ENCODE assay signal across 8 mouse cellular contexts in genomic region chr10:128922822-128923012, GRCm38 (mm10). TPM values are rescaled to one million over a fixed set of nuclear protein-coding genes. Genes with fewer than 3 reads are reported as not detected.
DNase-seq lines count a peak whose midpoint lies in the region; ATAC-seq and TF ChIP-seq lines count a peak whose summit lies in the region.

TSS of gene Rdh5 (minus strand) at chr10:128922888.

- H3K36me3 ChIP-seq in kidney, postnatal 0 days (ENCODE audit: insufficient read depth, low read length), result 0 out of 2 replicates have a peak, but pooled peaks cover under 1% of the 10 kb centered on the region
- H3K36me3 ChIP-seq in hindbrain, embryonic 14.5 days (replicated peaks; ENCODE audit: control insufficient read depth, insufficient read depth), result no peaks in the 10 kb centered on the region
- H3K36me3 ChIP-seq in midbrain, embryonic 16.5 days (ENCODE audit: control insufficient read depth, insufficient read depth, low read length), result no peaks in the 10 kb centered on the region

- H3K27me3 ChIP-seq in kidney, postnatal 0 days (ENCODE audit: insufficient read depth, low read length), result no peaks in the 10 kb centered on the region
- H3K27me3 ChIP-seq in hindbrain, embryonic 14.5 days (ENCODE audit: control insufficient read depth, insufficient read depth, low read length), result peaks cover 3% of the 10 kb centered on the region; the same call in 1 of the 2 replicates
- H3K27me3 ChIP-seq in midbrain, embryonic 16.5 days (ENCODE audit: control insufficient read depth, insufficient read depth, low read depth, low read length), result no peaks in the 10 kb centered on the region

- H3K4me3 ChIP-seq in kidney, postnatal 0 days (replicated peaks; ENCODE audit: low read depth, low read length), result peak within 1 kb of the TSS; percentile 65
- peak within 1 kb of the TSS; percentile 88 for H3K4me3 ChIP-seq in bone marrow macrophage, adult 2 months (ENCODE audit: insufficient read depth, low read length)
- peak within 1 kb of the TSS; percentile 51 for H3K4me3 ChIP-seq in hindbrain, embryonic 14.5 days (replicated peaks; ENCODE audit: low read length)
- H3K4me3 ChIP-seq in midbrain, embryonic 16.5 days (ENCODE audit: low read depth, low read length), result peak within 1 kb of the TSS; percentile 86

- no peak for ATAC-seq in kidney, postnatal 0 days (replicated peaks; ENCODE audit: low FRiP score, low read depth)
- no peak for ATAC-seq in hindbrain, embryonic 14.5 days (ENCODE audit: low FRiP score)
- ATAC-seq in midbrain, embryonic 16.5 days, result no peak
- ATAC-seq in granulocyte monocyte progenitor cell, adult 5-6 weeks (replicated peaks; ENCODE audit: poor library complexity, severe bottlenecking), result no peak

- no peak for TF ChIP-seq CTCF in kidney, postnatal 0 days (IDR thresholded peaks at IDR 0.05; ENCODE audit: low read depth)
- no peak for TF ChIP-seq CTCF in bone marrow macrophage, adult 2 months (IDR thresholded peaks at IDR 0.05; ENCODE audit: low read depth, low read length)

- H3K9ac ChIP-seq in kidney, postnatal 0 days (ENCODE audit: low read depth, low read length), result peak within 1 kb of the TSS; percentile 75
- H3K9ac ChIP-seq in hindbrain, embryonic 14.5 days, result peak within 1 kb of the TSS; percentile 66
- peak within 1 kb of the TSS; percentile 85 for H3K9ac ChIP-seq in midbrain, embryonic 16.5 days (ENCODE audit: low read depth, low read length)

- WGBS in kidney, postnatal 0 days, result 16% methylated on average over 1 of the region's 1 CpGs
- 4% methylated on average over 1 of the region's 1 CpGs for WGBS in hindbrain, embryonic 14.5 days
- 8% methylated on average over 1 of the region's 1 CpGs for WGBS in midbrain, embryonic 16.5 days

- H3K27ac ChIP-seq in kidney, postnatal 0 days, result peak within 1 kb of the TSS; percentile 95
- peak within 1 kb of the TSS; percentile 96 for H3K27ac ChIP-seq in bone marrow macrophage, adult 2 months (ENCODE audit: insufficient read depth, low read depth, low read length)
- peak within 1 kb of the TSS; percentile 83 for H3K27ac ChIP-seq in hindbrain, embryonic 14.5 days
- H3K27ac ChIP-seq in midbrain, embryonic 16.5 days (ENCODE audit: low read length), result peak within 1 kb of the TSS; percentile 97

- H3K9me3 ChIP-seq in kidney, postnatal 0 days (replicated peaks; ENCODE audit: low read length), result no peaks in the 10 kb centered on the region
- no peaks in the 10 kb centered on the region for H3K9me3 ChIP-seq in hindbrain, embryonic 14.5 days (ENCODE audit: control insufficient read depth, low read length)
- H3K9me3 ChIP-seq in midbrain, embryonic 16.5 days (replicated peaks; ENCODE audit: control insufficient read depth, low read length, poor library complexity, severe bottlenecking), result no peaks in the 10 kb centered on the region

- TF ChIP-seq POLR2A in bone marrow macrophage, adult 2 months (IDR thresholded peaks at IDR 0.05; ENCODE audit: borderline replicate concordance, low read depth, low read length), result no peak

- peaks cover 31% of the 10 kb centered on the region for H3K4me1 ChIP-seq in kidney, postnatal 0 days (replicated peaks; ENCODE audit: insufficient read depth, low read length)
- peaks cover 17% of the 10 kb centered on the region for H3K4me1 ChIP-seq in bone marrow macrophage, adult 2 months (ENCODE audit: control insufficient read depth, insufficient read depth, low read length)
- peaks cover 33% of the 10 kb centered on the region for H3K4me1 ChIP-seq in hindbrain, embryonic 14.5 days (replicated peaks; ENCODE audit: control insufficient read depth, insufficient read depth, low read length)
- H3K4me1 ChIP-seq in midbrain, embryonic 16.5 days (ENCODE audit: control insufficient read depth, insufficient read depth, low read length), result peaks cover 18% of the 10 kb centered on the region

- DNase-seq in kidney, postnatal 0 days (ENCODE audit: low spot score), result no peak
- no peak for DNase-seq in kidney, postnatal 36 days
- no peak for DNase-seq in hindbrain, embryonic 14.5 days (ENCODE audit: low spot score)
- DNase-seq in T-cell, adult 2 months (ENCODE audit: low spot score), result no peak
- DNase-seq in thymus, postnatal 14 days, result no peak

- peak within 1 kb of the TSS; percentile 59 for H3K4me2 ChIP-seq in kidney, postnatal 0 days (ENCODE audit: low read length)
- peak within 1 kb of the TSS; percentile 62 for H3K4me2 ChIP-seq in hindbrain, embryonic 14.5 days (replicated peaks)
- H3K4me2 ChIP-seq in midbrain, embryonic 16.5 days (ENCODE audit: low read length), result peak within 1 kb of the TSS; percentile 85

RNA-seq across cellular contexts. Expression of gene Rdh5, which starts in this region (rescaled TPM):
- 12.9 and 15.0 TPM in 2 replicates for polyA plus RNA-seq in kidney, postnatal 0 days (2015; fragmentation: Nextera tagmentation; extraction: Ambion mirVana)
- polyA plus RNA-seq in bone marrow macrophage, adult 2 months (2012; ENCODE audit: insufficient read depth, insufficient read length, missing spikeins), result 4.6 and 7.5 TPM in 2 replicates
- 17.6 and 20.4 TPM in 2 replicates for polyA plus RNA-seq in hindbrain, embryonic 14.5 days (2014; fragmentation: Nextera tagmentation; extraction: Ambion mirVana)
- 13.6 TPM in 2 replicates for polyA plus RNA-seq in midbrain, embryonic 16.5 days (2015; fragmentation: Nextera tagmentation; extraction: Ambion mirVana)
- total RNA-seq in granulocyte monocyte progenitor cell, adult 5-6 weeks (2014; fragmentation: Nextera tagmentation), result 2.0 and 9.5 TPM in 2 replicates
- 2.4 TPM in 1 of 2 replicates, not detected in the other for total RNA-seq in granulocyte monocyte progenitor cell, adult 5-6 weeks (2017)
